In the genomic region with DNA sequence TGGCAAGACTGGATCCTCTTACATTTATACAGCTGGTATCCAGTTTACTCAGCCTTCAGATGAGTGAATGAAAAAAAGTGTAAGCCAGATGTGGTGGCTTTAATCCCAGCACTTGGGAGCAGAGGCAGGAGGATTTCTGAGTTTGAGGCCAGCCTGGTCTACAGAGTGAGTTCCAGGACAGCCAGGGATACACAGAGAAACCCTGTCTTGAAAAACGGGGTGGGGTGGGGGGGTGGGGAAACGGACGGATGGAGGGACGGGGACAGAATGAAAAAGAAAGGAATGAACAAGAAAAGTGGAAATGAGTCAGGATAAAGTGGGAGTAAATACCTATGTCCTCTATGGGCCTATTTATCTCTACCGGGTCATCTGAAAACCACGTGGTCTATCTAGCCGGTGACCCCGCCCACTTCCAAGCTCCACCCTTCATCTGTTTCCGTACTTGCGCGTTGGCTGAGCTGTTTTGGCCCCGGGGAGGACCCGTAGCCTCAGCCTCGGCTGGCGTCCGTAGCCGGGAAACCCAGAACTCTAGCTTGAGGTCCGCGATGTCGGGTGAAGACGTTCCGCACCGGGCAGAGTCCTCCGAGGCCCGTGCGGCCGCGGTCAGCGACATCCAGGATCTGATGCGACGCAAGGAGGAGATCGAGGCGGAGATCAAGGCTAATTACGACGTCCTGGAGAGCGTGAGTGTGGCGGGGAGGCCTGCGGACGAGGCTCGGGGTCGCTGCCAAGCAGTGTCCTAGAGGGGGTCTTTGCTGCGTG, we compare ENCODE assay signal across 8 mouse cellular contexts. TPM values are rescaled to one million over a fixed set of nuclear protein-coding genes. Genes with fewer than 3 reads are reported as not detected.
A peak's percentile ranks its signal among the peaks of the same experiment; 100 is the strongest.
DNase-seq lines count a peak whose midpoint lies in the region; ATAC-seq lines count a peak whose summit lies in the region.

No protein-coding gene starts in this region.

- no peak overlapping the region for H3K27ac ChIP-seq in heart, embryonic 14.5 days (replicated peaks in 1 of 2; ENCODE audit: control insufficient read depth in 1 of 2, insufficient read depth in 1 of 2, low read depth in 2 of 2, low read length in 2 of 2)
- H3K27ac ChIP-seq in liver, embryonic 13.5 days = peak overlapping the region; percentile 80
- H3K27ac ChIP-seq in stomach, embryonic 16.5 days (ENCODE audit: low read length) = no peak overlapping the region

- H3K27me3 ChIP-seq in heart, embryonic 14.5 days (ENCODE audit: control insufficient read depth, insufficient read depth, low read length) = no peaks in the 10 kb centered on the region
- H3K27me3 ChIP-seq in liver, embryonic 13.5 days = no peaks in the 10 kb centered on the region
- no peaks in the 10 kb centered on the region for H3K27me3 ChIP-seq in stomach, embryonic 16.5 days (ENCODE audit: control insufficient read depth, insufficient read depth, low read length)

- H3K9ac ChIP-seq in heart, embryonic 14.5 days (ENCODE audit: low read length) = peak overlapping the region; percentile 85
- peak overlapping the region; percentile 95 for H3K9ac ChIP-seq in liver, embryonic 13.5 days
- H3K9ac ChIP-seq in stomach, embryonic 16.5 days (ENCODE audit: low read length) = peak overlapping the region; percentile 96

- H3K4me1 ChIP-seq in heart, embryonic 14.5 days (ENCODE audit: control insufficient read depth in 2 of 2, insufficient read depth in 2 of 2, low read length in 2 of 2) = peaks cover 3 to 9% of the 10 kb centered on the region in 2 experiments; a peak in 3 of 4 replicates
- H3K4me1 ChIP-seq in liver, embryonic 13.5 days (replicated peaks) = peaks cover 67% of the 10 kb centered on the region
- peaks cover 5% of the 10 kb centered on the region for H3K4me1 ChIP-seq in stomach, embryonic 16.5 days (ENCODE audit: control insufficient read depth, insufficient read depth, low read length)

- H3K4me3 ChIP-seq in heart, embryonic 14.5 days (ENCODE audit: control insufficient read depth in 1 of 2, insufficient read depth in 1 of 2, low read depth in 1 of 2, low read length in 2 of 2) = peak overlapping the region; percentile 64 to 67
- peak overlapping the region; percentile 91 for H3K4me3 ChIP-seq in liver, embryonic 13.5 days (replicated peaks)
- H3K4me3 ChIP-seq in stomach, embryonic 16.5 days (replicated peaks; ENCODE audit: low read length) = peak overlapping the region; percentile 96

- WGBS in heart, embryonic 14.5 days = 4% methylated on average over 42 of the region's 42 CpGs
- 2% methylated on average over 42 of the region's 42 CpGs for WGBS in liver, embryonic 13.5 days (ENCODE audit: insufficient replicate concordance)
- WGBS in stomach, embryonic 16.5 days = under 1% methylated on average over 42 of the region's 42 CpGs

- peak; percentile 98 for DNase-seq in c-Kit-negative CD71-positive TER-119-positive erythroid progenitor cells, embryonic 14.5 days (ENCODE audit: low read depth, low spot score)
- peak; percentile 86 for DNase-seq in fibroblast of lung, adult 2 months (ENCODE audit: low read depth)
- DNase-seq in kidney, postnatal 14 days = peak; percentile 96
- DNase-seq in liver, embryonic 13.5 days = peak; percentile 95
- DNase-seq in neural tube, embryonic 10.5 days (ENCODE audit: extremely low spot score, low spot score) = peak; percentile 92

- H3K36me3 ChIP-seq in heart, embryonic 14.5 days (ENCODE audit: control insufficient read depth, insufficient read depth, low read length) = no peaks in the 10 kb centered on the region
- peaks cover 16% of the 10 kb centered on the region; the same call in 1 of the 2 replicates for H3K36me3 ChIP-seq in liver, embryonic 13.5 days
- H3K36me3 ChIP-seq in stomach, embryonic 16.5 days (ENCODE audit: control insufficient read depth, insufficient read depth, low read length) = no peaks in the 10 kb centered on the region

- ATAC-seq in CD4-positive, CD25-positive, alpha-beta regulatory T cell, adult 4 months = peak; percentile 91
- peak; percentile 59 for ATAC-seq in heart, embryonic 14.5 days (ENCODE audit: insufficient number of reproducible peaks, insufficient read depth, low FRiP score, low read depth)
- peak; percentile 82 for ATAC-seq in liver, embryonic 13.5 days (ENCODE audit: low read depth)
- peak; percentile 92 for ATAC-seq in stomach, embryonic 16.5 days (ENCODE audit: insufficient read depth, low FRiP score)

- H3K4me2 ChIP-seq in heart, embryonic 14.5 days (ENCODE audit: low read length) = peak overlapping the region; percentile 71
- H3K4me2 ChIP-seq in liver, embryonic 13.5 days = peak overlapping the region; percentile 85
- peak overlapping the region; percentile 65 for H3K4me2 ChIP-seq in stomach, embryonic 16.5 days (ENCODE audit: low read depth, low read length)

- no peaks in the 10 kb centered on the region for H3K9me3 ChIP-seq in heart, embryonic 14.5 days (ENCODE audit: control insufficient read depth, low read length)
- no peaks in the 10 kb centered on the region for H3K9me3 ChIP-seq in liver, embryonic 13.5 days (replicated peaks)
- H3K9me3 ChIP-seq in stomach, embryonic 16.5 days (replicated peaks; ENCODE audit: control insufficient read depth, low read length) = no peaks in the 10 kb centered on the region

RNA-seq across cellular contexts. Expression of gene Wdr66, which starts 24.0 kb away (rescaled TPM):
- 1 to 10 TPM; 4.7 to 6.1 TPM for polyA plus RNA-seq in CD4-positive, CD25-positive, alpha-beta regulatory T cell, adult 4 months (2017; shearing (Covaris generic))
- 2.0 and 2.9 TPM in 2 replicates for polyA plus RNA-seq in heart, embryonic 14.5 days (2014; fragmentation: Nextera tagmentation; extraction: Ambion mirVana)
- 0.16 TPM in 1 of 2 replicates, not detected in the other for polyA plus RNA-seq in liver, embryonic 13.5 days (2015; fragmentation: Nextera tagmentation; extraction: Ambion mirVana)
- polyA plus RNA-seq in stomach, embryonic 16.5 days (2015; fragmentation: Nextera tagmentation; extraction: Ambion mirVana) = 0.84 and 1.1 TPM in 2 replicates

RNA-seq across cellular contexts. Expression of gene Hpd, which starts 45.4 kb away (rescaled TPM):
- polyA plus RNA-seq in CD4-positive, CD25-positive, alpha-beta regulatory T cell, adult 4 months (2017; shearing (Covaris generic)) = not detected
- not detected in 2 replicates for polyA plus RNA-seq in heart, embryonic 14.5 days (2014; fragmentation: Nextera tagmentation; extraction: Ambion mirVana)
- 12.4 and 15.2 TPM in 2 replicates for polyA plus RNA-seq in liver, embryonic 13.5 days (2015; fragmentation: Nextera tagmentation; extraction: Ambion mirVana)
- polyA plus RNA-seq in stomach, embryonic 16.5 days (2015; fragmentation: Nextera tagmentation; extraction: Ambion mirVana) = 3.3 and 4.1 TPM in 2 replicates

RNA-seq across cellular contexts. Expression of gene Psmd9, which starts 58.7 kb away (rescaled TPM):
- 10 to 100 TPM; 36.5 to 41.5 TPM for polyA plus RNA-seq in CD4-positive, CD25-positive, alpha-beta regulatory T cell, adult 4 months (2017; shearing (Covaris generic))
- 53.0 and 64.3 TPM in 2 replicates for polyA plus RNA-seq in heart, embryonic 14.5 days (2014; fragmentation: Nextera tagmentation; extraction: Ambion mirVana)
- polyA plus RNA-seq in liver, embryonic 13.5 days (2015; fragmentation: Nextera tagmentation; extraction: Ambion mirVana) = 76.0 and 76.3 TPM in 2 replicates
- 67.5 and 71.0 TPM in 2 replicates for polyA plus RNA-seq in stomach, embryonic 16.5 days (2015; fragmentation: Nextera tagmentation; extraction: Ambion mirVana)
